ENCODE assay signal across 8 mouse cellular contexts in the genomic region with DNA sequence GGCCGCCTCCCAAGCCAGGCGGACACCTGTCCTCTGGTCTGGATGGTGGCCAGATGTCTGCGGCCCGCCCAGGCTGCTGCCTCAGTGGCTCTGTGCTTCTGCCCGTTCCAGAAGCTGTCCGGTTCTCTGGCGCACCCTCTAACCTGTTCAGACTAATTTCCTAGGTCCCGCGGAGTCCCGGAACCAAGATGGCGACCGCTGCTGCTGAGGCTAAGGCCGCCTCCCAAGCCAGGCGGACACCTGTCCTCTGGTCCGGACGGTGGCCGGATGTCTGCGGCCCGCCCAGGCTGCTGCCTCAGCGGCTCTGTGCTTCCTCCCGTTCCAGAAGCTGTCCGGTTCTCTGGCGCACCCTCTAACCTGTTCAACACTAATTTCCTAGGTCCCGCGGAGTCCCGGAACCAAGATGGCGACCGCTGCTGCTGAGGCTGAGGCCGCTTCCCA.
DNase-seq lines count a peak whose midpoint lies in the region.

No protein-coding gene starts in this region.

- peak; percentile 39 to 42 for DNase-seq in adrenal gland, postnatal 36 days
- peak; percentile 74 to 83 for DNase-seq in frontal cortex, postnatal 10 days (ENCODE audit: low spot score in 2 of 2)
- peak; percentile 70 for DNase-seq in heart, adult 8-10 months (ENCODE audit: low spot score)
- peak; percentile 52 to 56 for DNase-seq in kidney, postnatal 36 days
- peak; percentile 44 to 81 for DNase-seq in left cerebral cortex, adult 9 months (ENCODE audit: low spot score in 2 of 2)
- peak; percentile 85 for DNase-seq in ovary, adult 18-20 months (ENCODE audit: low spot score)
- DNase-seq in spleen, postnatal 4 days (ENCODE audit: low spot score in 2 of 2), result peak; percentile 84 to 96
- peak; percentile 85 for DNase-seq in urinary bladder, postnatal 36 days (ENCODE audit: low spot score in 2 of 2)

Comparison
In these comparisons a context has a peak if more than half of its experiments do, and no peak if none do; other contexts are left out.
1. Peak in every context shown above with its lines: DNase-seq.